Mouse (Mus musculus) lung, postnatal 25 days (tissue): ENCODE measurements at regions not wholly inside any gene's neighbourhood (a gene's known extent, or its start where the extent isn't known, plus 50 kb on each side); places are given as distances from the start of the nearest gene placed in this dataset.
A peak's percentile ranks its signal among the peaks of the same experiment; 100 is the strongest.

Experiments used
- DNase-seq: peaks from one replicate; pipeline ENCODE4 v3.0.0; 2022; ENCODE audit warnings: low spot score

GRCm38 (mm10) chr10:26434586-26434985 lies 58.8 kb upstream of the L3mbtl3 start:
- DNase-seq, result no peak

- no peak for DNase-seq
Observed at GRCm38 (mm10) chr10:26440720-26441119, 64.9 kb upstream of the L3mbtl3 start.

- DNase-seq, result no peak
Observed at GRCm38 (mm10) chr10:26484311-26484710, 108.5 kb upstream of the L3mbtl3 start.

GRCm38 (mm10) chr10:26491351-26491750 lies 115.6 kb upstream of the L3mbtl3 start:
- no peak for DNase-seq

GRCm38 (mm10) chr10:26492146-26492545 lies 116.4 kb upstream of the L3mbtl3 start:
- DNase-seq, result no peak

GRCm38 (mm10) chr10:26492856-26493484 lies 117.2 kb upstream of the L3mbtl3 start:
- no peak for DNase-seq

GRCm38 (mm10) chr10:26493801-26494200 lies 118.0 kb upstream of the L3mbtl3 start:
- no peak for DNase-seq

GRCm38 (mm10) chr10:26494380-26494781 lies 118.6 kb upstream of the L3mbtl3 start:
- peak; percentile 19 for DNase-seq

- no peak for DNase-seq
Observed at GRCm38 (mm10) chr10:26500265-26500935, 124.6 kb upstream of the L3mbtl3 start.

- DNase-seq, result peak; percentile 5
Observed at GRCm38 (mm10) chr10:26520879-26521278, 145.1 kb upstream of the L3mbtl3 start.

GRCm38 (mm10) chr10:26525848-26526546 lies 150.2 kb upstream of the L3mbtl3 start:
- DNase-seq, result no peak

GRCm38 (mm10) chr10:26540189-26540588 lies 164.4 kb upstream of the L3mbtl3 start:
- no peak for DNase-seq

- DNase-seq, result no peak
Observed at GRCm38 (mm10) chr10:26544061-26544460, 168.3 kb upstream of the L3mbtl3 start.

- DNase-seq, result no peak
Observed at GRCm38 (mm10) chr10:26544796-26545195, 169.0 kb upstream of the L3mbtl3 start.

- DNase-seq, result no peak
Observed at GRCm38 (mm10) chr10:26556246-26556645, 180.5 kb upstream of the L3mbtl3 start.

GRCm38 (mm10) chr10:26558118-26558517 lies 182.3 kb upstream of the L3mbtl3 start:
- DNase-seq, result no peak

GRCm38 (mm10) chr10:26559323-26559722 lies 183.6 kb upstream of the L3mbtl3 start:
- DNase-seq, result no peak

GRCm38 (mm10) chr10:26560456-26560855 lies 184.7 kb upstream of the L3mbtl3 start:
- DNase-seq, result no peak

- DNase-seq, result peak; percentile 44
Observed at GRCm38 (mm10) chr10:26564462-26564861, 188.7 kb upstream of the L3mbtl3 start.

GRCm38 (mm10) chr10:26567613-26568012 lies 185.6 kb upstream of the Arhgap18 start:
- DNase-seq, result no peak

- no peak for DNase-seq
Observed at GRCm38 (mm10) chr10:26570468-26570867, 182.8 kb upstream of the Arhgap18 start.

GRCm38 (mm10) chr10:26571377-26571776 lies 181.8 kb upstream of the Arhgap18 start:
- DNase-seq, result no peak

- no peak for DNase-seq
Observed at GRCm38 (mm10) chr10:26576153-26576552, 177.1 kb upstream of the Arhgap18 start.
